Mouse (Mus musculus): ENCODE data around the gene Hoxa13.

Gene Hoxa13

DNA sequence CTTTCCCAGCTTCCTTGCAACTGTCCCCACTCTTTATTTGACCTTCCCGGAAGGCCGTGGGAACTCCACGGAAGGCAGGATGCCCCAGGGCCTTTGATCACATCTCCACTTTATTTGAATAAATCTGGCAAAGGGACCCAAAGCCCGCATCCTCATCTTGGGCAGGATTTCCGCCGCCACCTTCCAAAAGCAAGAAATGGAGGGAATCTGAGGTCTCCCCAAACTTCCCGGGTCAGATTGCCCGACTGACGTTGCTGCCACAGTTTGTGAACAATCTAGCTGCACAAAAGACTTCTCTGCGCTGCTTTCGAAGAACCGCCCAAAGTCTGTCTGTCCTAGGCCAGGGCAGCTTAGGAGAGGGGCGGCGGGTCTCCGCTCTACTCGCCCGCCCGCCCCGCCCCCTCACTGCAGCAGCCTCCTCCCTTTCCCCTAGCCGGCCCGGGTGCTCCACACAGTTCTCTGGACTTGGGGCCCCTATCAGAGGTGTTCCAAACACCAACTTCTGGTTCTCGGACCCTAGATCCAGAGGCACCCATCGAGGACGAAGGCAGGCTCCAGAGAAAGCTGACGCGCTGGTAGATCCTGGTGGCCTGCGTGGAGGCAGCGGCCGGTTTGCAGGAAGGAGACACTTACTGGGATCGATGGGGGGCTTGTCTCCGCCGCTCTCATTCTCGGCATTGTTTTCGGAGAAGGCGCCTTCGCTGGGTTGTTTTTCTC is 35.6 kb downstream of the Hoxa13 start:
- DNase-seq (ENCODE audit: inconsistent ontology term), result no peak

DNA sequence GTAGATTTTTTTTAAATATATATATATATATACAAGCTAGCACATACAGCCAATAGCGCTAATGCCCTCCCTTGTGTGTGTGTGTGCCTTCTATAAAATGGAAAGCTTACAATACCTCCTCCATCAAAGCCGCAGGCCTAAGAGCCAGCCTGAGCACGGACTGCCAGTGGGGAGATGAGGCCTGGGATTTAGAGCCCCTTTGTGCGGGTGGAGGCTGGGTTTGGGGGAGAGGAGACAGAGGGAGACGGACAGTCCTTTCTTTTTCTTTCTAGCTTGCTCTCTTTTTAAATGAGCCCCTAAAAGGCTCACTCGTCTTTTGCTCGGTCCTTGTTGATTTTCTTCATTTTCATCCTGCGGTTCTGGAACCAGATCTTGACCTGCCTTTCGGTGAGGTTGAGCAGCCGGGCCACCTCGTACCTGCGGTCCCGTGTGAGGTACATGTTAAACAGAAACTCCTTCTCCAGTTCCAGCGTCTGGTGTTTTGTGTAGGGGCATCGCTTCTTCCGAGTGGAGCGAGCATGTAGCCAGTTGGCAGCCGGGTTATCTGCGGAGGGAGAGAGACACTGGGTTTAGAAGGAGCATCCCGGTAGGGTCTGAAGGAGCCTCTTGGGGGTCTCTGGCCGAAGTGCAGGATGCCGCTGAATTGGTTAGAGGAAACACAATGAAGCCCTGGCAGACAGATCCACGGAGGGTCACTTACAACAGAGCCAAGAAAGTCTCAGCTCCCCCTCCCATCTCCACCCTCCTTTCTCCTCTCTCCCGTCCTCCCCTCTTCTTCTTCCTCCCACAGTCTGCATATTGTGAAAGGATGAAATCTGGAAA is 36.5 kb downstream of the Hoxa13 start:
- no peak for DNase-seq (ENCODE audit: inconsistent ontology term)

DNA sequence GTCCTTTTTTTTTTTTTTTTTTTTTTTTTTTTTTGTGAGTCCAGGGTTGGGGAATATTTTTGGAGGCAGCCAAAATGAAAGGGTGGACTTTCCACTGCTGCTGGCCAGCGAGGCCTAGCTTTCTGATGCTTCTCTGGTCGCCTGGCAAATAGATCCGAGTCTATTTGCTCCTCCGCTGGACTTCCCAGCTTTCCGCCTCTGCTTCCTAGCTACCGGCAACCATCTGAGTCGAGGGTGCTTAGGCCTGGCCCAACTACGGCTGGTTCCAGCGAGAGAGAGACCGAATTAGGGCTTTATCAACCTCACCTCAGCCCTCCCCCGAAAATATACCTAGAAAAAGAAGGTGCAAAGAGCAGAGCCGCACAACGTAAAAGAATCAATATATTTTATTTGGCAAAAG is 38.0 kb downstream of the Hoxa13 start:
- DNase-seq (ENCODE audit: inconsistent ontology term), result no peak

DNA sequence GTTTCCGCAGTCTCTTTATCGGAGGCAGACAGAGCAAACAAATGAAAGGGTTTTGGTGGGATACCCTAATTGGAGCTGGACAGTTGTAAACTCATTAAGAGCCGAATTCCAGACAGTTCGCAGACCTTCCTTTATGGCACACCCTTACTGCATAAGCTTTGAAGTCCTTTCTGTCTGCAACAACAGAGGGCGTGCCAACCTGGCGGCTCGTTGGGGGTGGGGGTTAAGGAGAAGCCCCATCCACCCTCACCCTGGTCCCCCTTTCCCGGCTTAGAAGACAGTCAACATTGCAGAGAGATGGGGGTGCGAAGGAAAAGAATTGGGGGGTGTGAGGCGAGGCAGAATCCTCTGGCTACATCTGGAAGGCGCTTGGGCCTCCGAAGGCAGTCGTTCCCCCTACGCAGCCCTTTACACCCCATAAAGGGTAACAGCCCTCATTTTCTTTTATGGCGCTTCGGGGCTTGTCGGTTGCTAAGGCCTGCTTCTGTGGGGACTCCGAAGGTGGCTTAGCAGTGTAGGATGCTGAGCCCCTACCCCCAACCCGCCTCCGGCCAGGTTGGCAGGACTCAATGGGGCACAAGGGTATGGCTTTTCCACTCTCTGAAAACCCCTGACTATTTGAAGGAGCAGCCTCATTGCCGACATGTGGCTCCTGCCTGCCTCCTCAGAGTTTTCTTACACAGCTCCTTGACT is 38.5 kb downstream of the Hoxa13 start:
- DNase-seq (ENCODE audit: inconsistent ontology term), result no peak

DNA sequence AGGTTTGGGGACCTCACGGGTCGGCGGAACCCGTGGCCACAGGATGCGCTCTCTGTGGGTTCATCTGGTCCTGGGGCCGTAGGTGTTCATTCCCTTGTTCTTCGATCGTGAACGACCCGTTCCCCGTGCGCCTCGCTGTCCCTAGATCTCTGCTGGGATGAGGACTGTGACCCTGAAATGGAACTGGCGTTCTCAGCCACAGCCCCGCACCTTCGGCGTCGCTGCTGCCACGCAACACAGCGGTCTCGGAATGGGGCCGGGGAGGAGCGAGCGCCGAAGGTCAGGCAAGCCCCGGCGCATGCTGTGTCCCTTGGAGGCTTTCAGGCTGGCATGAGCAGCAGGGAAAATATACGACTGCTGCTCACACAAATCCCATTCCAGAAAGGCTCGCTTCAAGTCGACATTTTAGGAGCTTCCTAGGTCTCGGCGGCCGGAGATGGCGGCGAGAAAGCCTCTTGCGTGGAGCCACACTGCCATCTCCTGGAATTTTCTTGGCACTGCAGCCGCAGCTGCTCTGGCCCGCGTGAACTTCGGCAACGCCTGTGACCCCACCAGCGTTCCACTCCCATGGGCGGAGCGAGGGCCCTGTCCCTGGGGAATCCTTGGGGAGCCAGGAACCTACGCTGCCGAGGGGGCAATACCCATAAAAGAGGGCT is 39.2 kb downstream of the Hoxa13 start, which contains the start of gene Hoxa7:
Gene Hoxa7 (minus strand): TSS at position 518 of the 656 bp plus-strand sequence.
- DNase-seq (ENCODE audit: inconsistent ontology term), result peak; percentile 67

DNA sequence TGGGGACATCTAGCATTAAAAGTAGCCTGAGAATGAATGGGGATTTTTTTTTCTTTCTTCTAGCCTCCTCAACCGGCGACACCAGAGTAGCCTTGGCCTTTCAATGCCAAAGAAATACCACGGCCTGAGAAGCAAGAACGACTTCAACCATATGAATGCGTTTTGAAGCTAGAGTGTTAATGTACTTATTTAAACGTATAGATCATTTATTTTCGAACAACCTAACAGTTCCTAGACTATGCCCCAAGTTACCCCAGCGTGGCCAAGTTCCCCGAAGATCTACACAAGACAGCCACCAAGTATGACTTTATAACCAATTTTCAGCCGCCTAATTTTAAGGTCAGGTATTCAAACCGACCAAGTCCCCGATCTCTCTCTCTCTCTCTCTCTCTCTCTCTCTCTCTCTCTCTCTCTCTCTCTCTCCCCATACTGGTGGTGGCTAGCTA is 39.8 kb downstream of the Hoxa13 start:
- DNase-seq (ENCODE audit: inconsistent ontology term), result no peak

DNA sequence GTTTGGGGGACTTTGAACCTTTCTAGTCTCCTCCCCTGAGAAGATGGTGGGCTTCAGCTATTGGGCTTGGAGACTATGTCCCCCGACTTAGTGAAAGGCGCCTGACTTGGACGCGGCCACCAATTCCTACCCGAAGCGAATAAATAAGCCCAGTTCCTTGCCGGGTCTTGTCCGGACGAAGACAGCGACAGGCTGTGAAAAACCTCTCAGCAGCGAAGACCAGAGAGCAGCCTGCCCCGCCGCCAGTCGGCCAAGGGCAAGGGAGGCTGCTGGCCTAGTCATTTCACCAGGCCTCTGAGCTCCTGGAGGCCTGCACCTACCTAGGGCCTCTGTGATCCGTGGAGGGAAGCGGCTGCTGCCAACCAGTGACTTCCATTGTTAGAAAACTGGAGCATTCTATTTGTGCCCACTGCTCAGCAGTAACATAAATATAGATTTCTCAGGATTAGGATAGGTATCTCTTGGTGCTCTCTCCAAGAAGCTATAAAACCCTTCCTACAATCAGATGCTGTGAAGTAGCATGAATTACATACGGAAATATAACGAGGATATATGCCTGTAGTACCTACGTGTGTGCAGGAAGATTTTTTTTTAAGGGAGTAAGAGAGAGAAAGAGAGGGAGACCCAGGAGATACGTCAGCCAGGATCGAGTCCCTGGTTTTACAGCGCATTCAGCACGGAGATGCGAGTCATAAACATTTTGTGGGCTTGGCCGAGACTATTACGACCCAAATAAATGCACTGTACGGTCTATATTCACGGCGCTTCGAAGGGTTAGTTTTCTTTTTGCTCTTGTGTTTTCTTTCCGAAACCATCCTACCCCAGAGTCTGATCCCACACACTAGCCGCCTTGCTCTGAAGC is 40.4 kb downstream of the Hoxa13 start:
- DNase-seq (ENCODE audit: inconsistent ontology term), result no peak

DNA sequence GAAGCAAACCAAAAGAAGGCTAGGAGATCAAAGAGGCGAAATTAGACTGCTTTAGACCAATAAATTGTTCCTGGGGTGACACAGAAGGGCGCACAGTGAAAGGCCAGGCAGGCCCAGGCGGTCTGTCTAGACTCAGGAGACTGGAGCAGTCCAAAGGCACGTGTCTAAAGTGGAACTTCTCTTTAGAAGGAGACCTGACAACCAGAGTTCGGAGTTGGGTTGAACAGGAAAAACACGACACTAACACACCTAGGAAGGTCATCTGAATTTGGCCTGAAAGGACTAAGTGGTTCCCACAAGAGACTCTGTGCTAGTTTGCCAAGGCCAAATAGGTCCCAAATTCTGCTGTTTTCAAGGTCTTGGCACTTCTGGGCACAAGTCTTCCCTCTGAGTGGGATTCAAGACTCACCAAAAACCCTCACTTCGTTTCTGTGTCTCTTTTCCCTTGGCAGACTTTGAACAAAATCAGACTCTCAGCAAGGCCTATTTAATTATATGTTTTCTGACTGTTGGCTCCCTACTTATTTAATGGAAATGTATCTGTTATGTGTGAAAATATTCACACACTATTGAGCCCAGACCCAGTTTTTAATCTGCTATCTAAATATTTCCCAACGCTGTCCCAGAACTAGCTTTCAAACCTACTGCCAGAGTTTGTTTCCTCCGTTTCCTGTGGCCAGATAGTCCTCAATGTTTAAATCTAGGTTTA is 41.3 kb downstream of the Hoxa13 start:
- no peak for DNase-seq (ENCODE audit: inconsistent ontology term)

DNA sequence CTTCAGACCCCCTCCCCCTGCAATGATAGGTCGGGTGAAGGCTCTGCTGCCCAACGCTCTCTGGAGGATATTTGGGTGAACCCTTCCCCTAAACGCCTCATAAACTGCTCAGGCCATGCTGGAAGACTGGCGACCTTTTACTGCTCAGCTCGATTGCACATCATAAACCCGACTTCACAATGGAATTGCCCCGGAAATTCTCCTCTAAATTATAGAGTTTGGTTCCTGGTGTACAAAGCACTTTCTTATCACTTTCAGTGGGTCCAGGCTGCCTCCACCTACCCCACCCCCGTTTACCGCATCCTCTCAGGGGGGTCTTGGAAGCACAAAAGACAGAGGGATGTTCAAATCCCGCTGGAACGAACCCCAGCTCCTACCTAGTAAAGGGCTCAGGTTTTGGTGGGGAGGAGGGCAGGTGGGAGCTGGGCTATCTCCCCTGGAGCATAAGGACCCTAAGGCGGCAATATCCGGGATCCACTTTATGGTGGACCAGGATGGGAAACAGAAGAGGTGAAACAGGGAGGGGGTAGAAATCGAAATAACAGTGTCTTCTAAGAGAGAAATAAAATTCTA is 42.0 kb downstream of the Hoxa13 start:
- no peak for DNase-seq (ENCODE audit: inconsistent ontology term)

DNA sequence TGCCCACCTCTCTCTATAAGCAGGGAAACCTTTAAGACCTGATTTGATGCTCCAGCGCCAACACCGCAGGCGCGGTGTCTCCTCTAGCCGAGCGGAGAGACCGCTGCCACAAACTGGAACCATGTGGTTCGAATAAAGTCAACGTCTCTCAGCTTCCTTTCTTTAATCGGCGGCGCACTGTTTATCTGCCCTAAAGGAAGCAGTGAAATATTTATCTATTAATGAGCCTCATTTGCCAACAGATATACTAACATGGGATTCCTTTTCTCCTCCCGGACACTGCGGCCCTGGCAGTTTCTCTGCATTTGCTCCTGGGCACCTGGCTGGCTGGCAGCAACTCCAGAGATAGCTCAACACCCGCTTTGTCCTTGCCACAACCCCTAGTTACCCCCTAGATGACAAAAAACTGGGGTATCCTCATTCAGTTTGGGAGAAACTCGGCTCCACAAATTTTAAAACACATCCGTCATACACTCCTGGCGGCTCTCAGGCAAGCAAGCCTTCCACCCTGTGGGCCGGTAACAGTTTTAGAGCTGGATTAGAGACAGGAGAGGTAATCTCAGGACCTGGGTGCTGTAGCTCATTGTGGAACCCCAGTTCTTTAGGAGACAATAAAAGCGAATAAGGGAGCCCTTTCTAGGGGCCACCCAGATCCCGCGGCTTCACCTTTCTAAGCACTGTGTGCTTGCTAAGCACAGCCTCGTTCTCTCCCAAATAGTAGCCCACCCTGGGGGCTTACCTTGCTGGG is 42.6 kb downstream of the Hoxa13 start:
- DNase-seq (ENCODE audit: inconsistent ontology term), result no peak

DNA sequence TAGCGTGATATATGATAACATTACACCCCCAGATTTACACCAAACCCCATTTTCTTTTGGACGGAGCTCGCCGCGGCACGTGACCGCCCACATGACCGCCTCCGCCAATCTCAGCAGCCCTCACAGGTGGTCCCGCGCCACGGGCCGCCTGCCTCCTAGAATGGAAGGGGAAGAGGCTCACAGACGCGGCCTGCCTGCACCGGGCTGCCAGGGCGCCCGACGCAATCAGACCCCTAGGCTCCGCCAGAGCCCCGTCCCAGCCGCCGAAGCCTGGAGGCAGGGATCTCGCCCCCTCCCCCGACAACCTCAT is 43.3 kb downstream of the Hoxa13 start:
- no peak for DNase-seq (ENCODE audit: inconsistent ontology term)

DNA sequence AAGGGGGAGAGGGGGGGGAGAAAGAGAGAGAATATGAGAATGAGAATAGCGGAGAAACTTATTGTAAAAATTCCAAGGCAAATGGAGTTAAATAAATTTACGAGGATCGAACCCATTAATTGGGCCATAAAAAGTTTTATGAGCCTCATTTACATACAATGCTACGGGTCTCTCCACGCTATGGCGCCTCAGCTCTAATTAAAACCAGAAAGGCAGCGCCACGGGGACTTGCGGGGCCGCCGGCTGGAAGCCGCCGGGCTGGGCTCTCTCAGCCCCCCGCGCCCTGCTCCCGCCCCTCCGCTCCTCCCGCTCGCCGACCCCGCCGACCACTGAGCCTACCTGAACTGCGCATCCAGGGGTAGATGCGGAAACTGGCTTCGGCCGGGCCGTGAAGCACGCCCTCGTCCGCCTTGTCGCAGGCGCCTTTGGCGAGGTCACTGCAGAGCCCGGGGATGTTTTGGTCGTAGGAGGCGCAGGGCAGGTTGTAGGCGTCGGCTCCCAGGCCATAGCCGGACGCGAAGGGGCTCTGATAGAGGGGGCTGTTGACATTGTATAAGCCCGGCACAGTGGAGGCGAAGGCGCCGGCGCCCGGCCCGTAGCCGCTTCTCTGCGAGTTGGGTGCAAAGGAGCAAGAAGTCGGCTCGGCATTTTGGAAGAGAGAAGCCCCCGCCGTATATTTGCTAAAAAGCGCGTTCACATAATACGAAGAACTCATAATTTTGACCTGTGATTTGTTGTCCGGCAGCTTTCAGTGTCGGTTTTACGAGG is 43.8 kb downstream of the Hoxa13 start:
- no peak for DNase-seq (ENCODE audit: inconsistent ontology term)

DNA sequence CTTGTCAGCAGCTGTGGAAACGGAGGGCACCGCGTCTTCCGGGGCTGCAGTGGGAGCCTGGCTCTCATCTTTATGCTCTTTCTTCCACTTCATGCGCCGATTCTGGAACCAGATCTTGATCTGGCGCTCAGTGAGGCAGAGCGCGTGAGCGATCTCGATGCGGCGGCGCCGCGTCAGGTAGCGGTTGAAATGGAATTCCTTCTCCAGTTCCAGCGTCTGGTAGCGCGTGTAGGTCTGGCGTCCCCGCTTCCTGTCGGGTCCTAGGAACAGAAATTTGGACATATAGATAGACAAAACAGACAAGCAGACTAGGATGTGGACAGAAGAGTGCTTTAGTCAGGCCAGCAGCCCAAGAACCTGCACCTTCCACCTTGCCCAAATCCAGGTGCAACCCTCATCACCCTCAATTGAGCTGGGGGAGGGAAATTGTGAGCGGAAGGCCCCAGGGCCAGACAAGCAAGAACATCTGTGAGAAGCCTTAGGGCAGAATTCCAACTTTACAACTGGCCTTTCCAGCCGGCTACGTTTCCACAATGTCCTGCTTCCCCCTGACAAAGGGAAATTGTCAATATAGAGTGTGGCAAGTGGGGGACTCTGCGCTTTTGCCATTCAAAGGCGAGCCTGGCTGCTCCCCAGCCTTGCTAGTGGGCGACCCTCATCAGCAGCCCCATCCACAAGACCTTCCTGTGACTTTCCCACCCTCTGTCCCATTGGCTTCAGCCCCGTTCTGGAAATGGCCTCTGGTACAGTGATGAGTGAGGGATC is 44.7 kb downstream of the Hoxa13 start:
- DNase-seq (ENCODE audit: inconsistent ontology term), result no peak

DNA sequence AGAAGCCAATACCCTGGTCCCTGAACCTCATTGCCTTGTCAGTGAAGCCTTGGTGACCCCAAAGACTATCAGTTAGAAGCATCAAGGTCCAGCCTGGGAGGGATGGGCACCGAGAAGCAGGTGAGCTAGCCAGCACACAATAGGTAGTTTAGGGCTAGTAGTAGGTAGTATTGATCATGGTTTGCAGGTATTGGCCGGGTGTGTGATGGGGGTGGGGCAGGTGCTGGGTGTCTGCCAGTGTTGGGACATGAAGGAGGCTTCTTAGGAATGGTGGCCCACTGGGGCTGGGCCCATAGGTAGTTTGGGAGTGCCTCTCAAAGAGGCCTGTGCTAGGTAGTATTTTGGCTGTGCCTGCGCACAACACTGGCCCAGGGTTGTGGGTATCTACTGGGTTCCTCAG is 45.6 kb downstream of the Hoxa13 start:
- no peak for DNase-seq (ENCODE audit: inconsistent ontology term)

DNA sequence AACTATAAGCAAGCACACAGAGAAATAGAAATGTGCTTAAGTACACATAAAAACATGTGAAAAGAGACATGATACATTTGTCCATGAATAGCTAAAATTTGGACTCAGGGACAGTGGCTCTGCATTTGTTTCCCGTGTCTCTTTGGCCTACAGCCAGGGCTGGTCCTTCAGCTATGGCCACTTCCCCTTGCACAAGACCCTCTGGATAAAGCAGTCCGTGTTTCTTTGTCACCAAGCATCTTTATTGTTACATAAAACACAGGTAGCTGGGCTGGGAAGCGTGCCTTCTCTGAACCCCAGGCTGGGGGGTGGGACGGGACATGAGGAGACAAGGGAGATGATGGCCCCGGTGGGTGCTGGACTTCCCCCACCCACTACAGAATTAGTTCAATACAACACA is 46.4 kb downstream of the Hoxa13 start:
- no peak for DNase-seq (ENCODE audit: inconsistent ontology term)

DNA sequence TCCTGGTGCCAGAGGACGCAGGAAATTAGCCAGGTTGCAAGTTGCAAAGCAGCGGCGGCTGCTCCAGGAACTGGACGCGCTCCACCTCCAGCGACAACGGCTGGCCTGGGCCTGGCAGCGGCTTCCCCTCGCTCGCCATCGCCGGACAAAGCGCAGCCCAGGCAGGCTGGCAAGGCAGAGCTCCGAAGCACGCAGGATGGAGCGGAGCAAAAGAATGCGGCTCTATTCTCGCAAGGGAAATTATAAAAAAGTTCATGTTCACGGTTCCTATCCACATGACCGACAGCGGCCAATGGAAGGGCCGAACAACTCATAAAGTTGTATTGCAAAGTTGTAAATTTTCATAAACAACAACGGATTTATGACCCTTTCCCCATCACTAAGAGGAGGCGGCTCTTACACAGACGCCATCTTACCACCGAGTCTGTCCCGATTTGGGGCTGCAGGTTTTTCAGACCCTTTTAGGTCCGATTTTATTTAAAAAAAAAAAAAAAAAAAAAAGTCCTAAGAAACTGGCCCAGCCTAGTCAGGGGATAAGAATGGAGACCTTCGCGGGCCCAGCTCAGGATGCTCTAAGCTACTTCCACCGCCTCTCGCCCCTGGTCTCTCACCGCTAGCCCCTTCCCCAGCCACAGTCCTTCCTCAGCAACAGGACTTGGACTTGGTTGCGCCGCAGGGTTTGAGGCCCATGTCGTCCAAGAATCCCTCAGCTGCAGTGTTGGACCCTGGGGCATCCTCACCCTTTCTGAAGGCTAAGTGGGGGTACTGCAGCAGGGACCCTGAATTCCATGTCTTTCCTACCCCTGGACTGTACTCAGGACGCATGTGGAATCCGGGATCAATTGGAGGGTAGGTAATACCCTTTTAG is 47.3 kb downstream of the Hoxa13 start, which contains the start of the genes Hoxa3 and Gm28308:
Gene Hoxa3 (minus strand): TSS at position 218 of the 868 bp plus-strand sequence.
Gene Gm28308 (minus strand): TSS at position 221 of the 868 bp plus-strand sequence.
- no peak for DNase-seq (ENCODE audit: inconsistent ontology term)

All from Muller cell, postnatal 12 days (primary cell).